Mouse (Mus musculus): ENCODE results near the gene Slc12a1.
"Not testable (repeated sequence)": the region's sequence is repeated elsewhere in the genome, so short reads cannot be mapped to it uniquely, and the experiment has no call there.

Slc12a1 gene

DNA sequence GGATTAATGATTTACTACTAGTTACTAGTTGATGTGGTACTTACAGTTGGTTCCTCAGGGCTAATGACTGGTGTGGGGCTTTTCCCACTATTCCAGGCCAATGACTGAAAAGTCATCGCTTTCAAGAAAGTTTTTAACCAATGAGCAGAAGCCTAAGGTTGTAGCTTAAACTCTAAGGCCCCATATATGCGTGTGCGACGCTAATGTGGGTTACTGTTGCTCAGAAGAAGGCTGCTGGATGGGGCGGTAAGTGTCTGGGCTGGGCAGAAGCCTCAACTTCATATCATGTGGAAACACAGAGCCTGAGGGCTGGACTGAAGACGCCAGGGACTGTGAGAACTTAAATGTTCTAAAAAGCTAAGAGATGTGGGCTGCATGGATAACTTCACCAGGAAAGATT, at the start of gene Slc12a1:
Gene Slc12a1 (plus strand): TSS at position 118 of the 400 bp plus-strand sequence.
- no peak for DNase-seq (ENCODE audit: low read depth, low spot score)

- not testable (repeated sequence) for DNase-seq (ENCODE audit: low read depth, low spot score)
Observed at GRCm38 (mm10) chr2:125104491-125104890, 47.8 kb upstream of the Slc12a1 start.

DNA sequence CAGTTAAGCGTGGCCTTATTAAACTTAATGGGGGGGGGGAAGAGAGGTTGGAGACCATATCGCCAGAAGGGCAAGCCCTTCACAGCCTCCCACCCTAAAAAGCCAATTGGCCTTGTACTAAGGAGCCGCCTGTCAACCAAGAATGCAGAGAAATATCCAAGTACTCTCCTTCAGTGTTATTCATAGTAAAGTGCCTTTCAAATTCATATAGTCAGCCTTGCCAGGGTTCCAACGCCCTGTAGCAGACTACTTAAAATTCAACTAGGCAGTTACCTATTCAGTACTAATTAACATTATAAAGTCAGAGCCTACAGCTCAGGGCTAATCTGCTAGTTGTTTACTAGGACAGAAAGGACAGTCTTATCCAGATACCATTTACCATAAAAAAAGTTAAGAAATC, 45.8 kb upstream of the Slc12a1 start:
- not testable (repeated sequence) for DNase-seq (ENCODE audit: low read depth, low spot score)

DNA sequence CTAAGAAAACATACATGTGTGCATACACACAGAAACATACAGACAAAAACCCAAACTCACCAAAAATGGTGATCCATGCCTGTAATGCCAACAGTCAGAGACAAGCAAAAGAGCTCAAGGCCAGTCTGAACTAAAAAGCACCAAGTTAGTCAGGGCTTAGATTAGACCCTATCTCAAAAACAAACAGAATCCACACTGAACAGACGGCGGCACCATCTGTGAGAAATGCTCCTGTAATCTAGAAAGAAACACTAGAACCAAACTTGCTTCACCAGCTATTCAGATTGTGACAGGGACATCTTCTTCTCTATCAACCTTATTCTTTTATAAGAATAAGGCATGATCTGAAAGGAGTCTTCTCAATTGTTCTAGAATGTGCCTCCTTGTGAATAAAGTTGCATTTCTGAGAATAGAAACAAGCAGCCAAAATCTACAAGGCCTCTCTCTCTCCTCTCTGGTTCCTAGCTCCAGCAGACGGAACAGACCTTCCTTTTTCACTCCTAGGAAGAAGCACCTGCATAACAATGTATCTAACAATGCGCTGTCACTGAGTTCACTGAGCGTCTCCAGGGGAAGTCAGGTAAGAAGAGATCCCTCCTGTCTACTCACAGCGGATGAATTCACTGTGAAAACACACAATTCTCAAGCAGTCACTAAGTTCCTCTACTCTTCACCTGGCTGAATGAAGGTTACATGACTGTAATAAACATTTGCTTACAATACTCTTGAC, 32.8 kb upstream of the Slc12a1 start:
- DNase-seq (ENCODE audit: low read depth, low spot score): no peak

GRCm38 (mm10) chr2:125122288-125122623, 30.0 kb upstream of the Slc12a1 start:
- DNase-seq (ENCODE audit: low read depth, low spot score): no peak

- no peak for DNase-seq (ENCODE audit: low read depth, low spot score)
Observed at GRCm38 (mm10) chr2:125122624-125123476, 29.5 kb upstream of the Slc12a1 start.

GRCm38 (mm10) chr2:125123477-125123852, 28.8 kb upstream of the Slc12a1 start, which contains the start of gene Myef2:
Myef2 (minus strand) TSS chr2:125123661.
- peak; percentile 46 for DNase-seq (ENCODE audit: low read depth, low spot score)

- DNase-seq (ENCODE audit: low read depth, low spot score): no peak
Observed at GRCm38 (mm10) chr2:125125824-125126223, 26.5 kb upstream of the Slc12a1 start.

- DNase-seq (ENCODE audit: low read depth, low spot score): no peak
Observed at GRCm38 (mm10) chr2:125126792-125127191, 25.5 kb upstream of the Slc12a1 start.

DNA sequence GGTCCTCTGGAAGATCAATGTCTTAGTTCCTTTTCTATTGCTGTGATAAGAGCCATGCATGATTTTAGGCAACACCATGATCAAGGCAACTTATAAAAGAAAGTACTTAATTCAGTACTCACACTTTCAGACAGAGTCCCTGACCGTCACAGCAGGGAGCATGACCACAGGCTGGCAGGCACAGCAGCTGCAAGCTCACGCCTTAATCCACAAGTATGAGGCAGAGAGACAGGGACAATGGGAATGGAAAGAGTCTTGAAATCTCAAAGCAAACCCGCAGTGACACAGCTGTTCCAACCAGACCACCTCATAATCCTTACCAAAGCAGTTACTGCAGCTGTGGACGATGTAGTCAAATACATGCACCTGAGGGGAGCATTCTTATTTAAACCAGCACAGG, 18.2 kb upstream of the Slc12a1 start:
- no peak for DNase-seq (ENCODE audit: low read depth, low spot score)

GRCm38 (mm10) chr2:125135903-125136811, 16.1 kb upstream of the Slc12a1 start, which contains the start of gene Ctxn2:
Ctxn2 (plus strand) TSS chr2:125136692.
- peak; percentile 9 for DNase-seq (ENCODE audit: low read depth, low spot score)

- DNase-seq (ENCODE audit: low read depth, low spot score): no peak
Observed at GRCm38 (mm10) chr2:125136846-125137245, 15.5 kb upstream of the Slc12a1 start.

DNA sequence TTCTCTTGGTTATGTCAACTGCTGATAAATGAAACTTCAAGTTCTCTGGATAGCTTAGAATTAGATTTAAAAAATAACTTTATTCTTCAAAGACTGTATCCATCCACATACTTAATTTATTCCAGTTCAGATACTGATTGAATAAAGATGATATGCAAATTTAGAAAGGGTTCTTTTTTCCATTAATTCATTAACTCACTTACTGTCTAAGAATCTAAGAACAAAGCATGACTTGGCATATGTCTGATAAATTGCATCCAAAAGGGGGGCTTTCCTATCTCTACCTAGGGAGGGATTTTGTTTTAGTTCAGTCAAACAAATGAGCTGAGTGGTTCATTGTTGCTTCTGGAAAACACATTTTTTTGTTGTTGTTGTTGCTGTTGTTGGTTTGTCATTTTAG, 10.0 kb upstream of the Slc12a1 start:
- no peak for DNase-seq (ENCODE audit: low read depth, low spot score)

DNA sequence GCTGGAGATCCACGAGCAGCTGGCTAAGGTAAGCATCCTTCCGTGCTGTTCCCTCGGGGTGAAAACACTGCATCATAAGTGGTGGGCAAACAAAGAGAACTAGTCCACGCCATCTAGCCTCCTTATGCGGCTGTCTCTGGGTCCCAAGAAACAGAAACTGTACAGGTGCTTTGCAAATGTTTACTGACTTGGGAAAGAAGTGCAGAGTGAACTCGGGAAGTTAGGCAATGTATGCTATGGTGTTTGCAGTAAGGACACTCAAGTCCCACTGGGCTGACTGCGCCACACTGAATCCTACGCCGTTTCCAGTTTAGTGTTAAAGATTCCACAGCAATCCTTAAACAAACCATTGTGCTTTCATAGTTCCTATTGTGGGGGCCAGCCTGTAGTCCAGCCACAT, 2.0 kb downstream of the Slc12a1 start:
- no peak for DNase-seq (ENCODE audit: low read depth, low spot score)

DNA sequence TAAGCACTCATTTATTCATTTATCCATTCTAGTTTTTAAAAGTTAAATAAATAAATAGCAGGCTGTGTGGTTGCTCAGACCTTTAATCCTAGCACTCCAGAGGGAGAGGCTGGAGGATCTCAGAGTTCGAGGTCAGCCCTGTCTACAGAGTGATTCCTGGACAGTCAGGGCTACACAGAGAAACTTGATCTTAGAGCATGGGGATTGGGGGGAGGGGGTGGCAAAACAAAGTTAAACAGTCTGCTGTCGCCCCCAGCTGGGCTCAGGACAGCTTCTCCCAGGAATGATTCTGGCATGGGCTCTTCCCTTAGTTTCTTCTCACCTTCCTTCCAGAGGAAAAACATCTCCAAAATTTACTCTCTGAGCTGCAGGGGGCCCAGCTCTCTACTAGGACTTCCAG, 3.2 kb downstream of the Slc12a1 start:
- DNase-seq (ENCODE audit: low read depth, low spot score): no peak

- no peak for DNase-seq (ENCODE audit: low read depth, low spot score)
Observed at GRCm38 (mm10) chr2:125162012-125162470, 9.7 kb downstream of the Slc12a1 start.

GRCm38 (mm10) chr2:125178225-125178798, 26.0 kb downstream of the Slc12a1 start:
- no peak for DNase-seq (ENCODE audit: low read depth, low spot score)

GRCm38 (mm10) chr2:125187904-125188303, 35.6 kb downstream of the Slc12a1 start:
- DNase-seq (ENCODE audit: low read depth, low spot score): no peak

GRCm38 (mm10) chr2:125189197-125189596, 36.9 kb downstream of the Slc12a1 start:
- DNase-seq (ENCODE audit: low read depth, low spot score): peak; percentile 21

GRCm38 (mm10) chr2:125192905-125193304, 40.6 kb downstream of the Slc12a1 start:
- DNase-seq (ENCODE audit: low read depth, low spot score): no peak

DNA sequence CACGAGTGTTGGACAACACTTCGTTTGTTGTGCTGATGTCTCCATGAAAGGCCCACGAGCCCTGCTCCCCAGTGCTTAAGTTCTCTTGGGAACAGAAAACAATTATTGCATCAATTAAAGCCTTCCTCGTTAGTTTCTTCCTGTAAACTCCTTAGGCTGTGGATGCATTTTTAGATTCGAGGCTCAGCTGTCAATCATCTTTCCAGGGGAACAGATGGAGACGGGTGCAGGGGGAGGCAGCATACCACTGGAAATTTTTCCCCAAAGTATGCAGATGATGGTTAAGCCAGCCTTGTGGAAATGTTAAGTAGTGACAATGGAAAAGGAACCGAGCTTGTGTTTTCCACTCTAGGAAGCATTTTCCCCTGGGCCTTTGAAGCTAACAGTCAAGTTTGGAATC, 44.5 kb downstream of the Slc12a1 start:
- DNase-seq (ENCODE audit: low read depth, low spot score): no peak
